Mouse (Mus musculus): ENCODE data around the gene Rbm26.

Gene Rbm26

DNA sequence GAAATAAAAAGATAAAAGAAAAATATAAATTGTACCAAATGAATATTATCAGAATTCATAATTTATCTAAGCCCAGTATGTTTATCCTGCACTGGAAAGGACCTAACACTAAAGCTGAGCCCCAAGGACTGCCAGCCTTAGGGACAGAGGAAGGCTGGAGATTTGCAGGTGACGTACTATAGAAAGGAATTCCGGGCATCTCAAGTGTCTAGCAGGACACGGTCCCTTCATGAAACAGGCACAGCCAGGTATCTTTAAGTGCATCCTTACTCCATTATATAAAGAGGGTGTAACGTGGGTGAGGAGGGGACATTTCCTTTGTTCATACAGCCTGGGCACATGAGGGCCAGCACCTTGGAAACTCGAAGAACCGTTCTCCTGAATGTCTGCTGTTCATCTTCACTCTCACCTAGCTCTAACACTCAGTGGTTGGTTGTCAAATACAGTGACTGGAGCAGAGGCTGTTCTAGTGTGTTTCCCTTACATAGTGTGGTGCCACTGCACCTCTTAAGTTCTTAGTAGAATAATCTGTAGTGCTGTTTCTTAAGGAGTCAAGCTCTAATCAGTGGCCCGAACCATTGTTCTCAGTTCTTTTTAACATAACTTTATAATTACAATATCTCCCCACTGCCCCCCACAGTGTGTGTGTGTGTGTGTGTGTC is 91.7 kb downstream of the Rbm26 start:
- DNase-seq (ENCODE audit: low spot score in 2 of 2) = no peak

- DNase-seq (ENCODE audit: low spot score in 2 of 2) = no peak
Observed at GRCm38 (mm10) chr14:105084757-105085330, 92.3 kb downstream of the Rbm26 start.

- DNase-seq (ENCODE audit: low spot score in 2 of 2) = no peak
Observed at GRCm38 (mm10) chr14:105084106-105084505, 93.0 kb downstream of the Rbm26 start.

DNA sequence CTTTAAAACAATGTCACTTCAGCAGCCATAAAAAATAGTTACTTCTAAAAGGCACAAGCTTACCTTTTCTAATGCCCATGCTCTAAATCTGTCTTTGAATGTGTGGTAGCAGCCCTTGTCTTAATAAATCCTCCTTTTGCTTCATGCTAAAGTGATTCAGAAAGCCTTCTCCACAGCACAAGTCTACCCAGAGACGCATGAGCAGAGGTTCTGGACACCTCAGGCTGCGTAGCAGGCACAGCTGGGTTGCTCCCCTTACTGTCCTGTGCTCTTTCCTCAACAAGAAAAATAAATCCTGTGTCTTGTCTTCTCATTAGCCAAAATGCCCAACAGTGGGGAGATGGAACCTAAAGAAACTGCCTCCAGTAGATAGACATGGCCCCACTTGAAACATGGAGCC is 102.4 kb downstream of the Rbm26 start:
- no peak for DNase-seq (ENCODE audit: low spot score in 2 of 2)

- no peak for DNase-seq (ENCODE audit: low spot score in 2 of 2)
Observed at GRCm38 (mm10) chr14:105074376-105074775, 102.8 kb downstream of the Rbm26 start.

DNA sequence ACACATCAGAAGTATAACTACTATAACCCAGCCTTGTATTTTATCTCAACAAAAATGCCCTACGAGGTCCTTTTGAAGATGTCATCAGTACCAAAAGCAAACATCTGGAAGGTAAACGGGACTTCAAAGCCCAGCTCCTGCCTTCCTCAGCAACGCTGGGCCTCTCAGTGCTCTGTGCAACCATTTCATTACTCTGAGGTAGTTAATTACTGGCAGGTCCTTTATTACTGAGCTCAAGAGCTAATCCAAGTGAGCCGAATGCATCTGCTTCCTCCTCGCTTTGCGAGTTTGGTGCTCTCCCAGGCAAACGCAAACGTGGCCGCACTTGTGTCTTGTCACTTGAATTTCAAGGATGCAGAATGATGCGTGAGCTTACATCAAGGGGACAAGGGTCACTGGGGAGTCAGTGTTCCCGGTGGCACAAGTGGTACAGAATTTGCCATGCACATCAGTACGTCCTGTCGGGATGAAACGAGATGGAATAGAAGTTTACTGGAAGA is 106.1 kb downstream of the Rbm26 start:
- peak in 1 of 2 experiments; percentile 27 for DNase-seq (ENCODE audit: low spot score in 2 of 2)

- DNase-seq (ENCODE audit: low spot score in 2 of 2) = no peak
Observed at GRCm38 (mm10) chr14:105070258-105071009, 106.7 kb downstream of the Rbm26 start.

DNA sequence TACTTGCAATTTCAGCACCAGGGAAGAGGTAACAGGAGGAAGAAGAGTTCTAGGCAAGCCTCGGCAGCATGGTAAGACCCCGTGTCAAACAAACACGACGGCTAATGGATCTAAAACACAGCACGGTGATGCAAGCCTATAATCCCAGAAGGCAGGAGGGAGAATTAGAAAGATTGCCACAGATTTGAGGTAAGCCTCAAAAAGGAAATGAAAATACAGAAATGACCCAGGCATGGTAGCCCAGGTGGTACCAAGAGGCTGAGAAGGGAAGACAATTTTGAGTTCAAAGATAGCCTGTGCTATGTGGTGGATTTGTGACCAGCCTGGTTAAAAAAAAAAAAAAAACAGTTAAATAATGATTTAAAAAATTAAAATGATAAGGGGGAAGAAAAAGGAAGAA is 109.1 kb downstream of the Rbm26 start:
- peak in 1 of 2 experiments; percentile 12 for DNase-seq (ENCODE audit: low spot score in 2 of 2)

- no peak for DNase-seq (ENCODE audit: low spot score in 2 of 2)
Observed at GRCm38 (mm10) chr14:105064243-105064642, 112.9 kb downstream of the Rbm26 start.

GRCm38 (mm10) chr14:105061230-105061629 is 115.9 kb downstream of the Rbm26 start:
- DNase-seq (ENCODE audit: low spot score in 2 of 2) = no peak

GRCm38 (mm10) chr14:105057934-105058333 is 119.2 kb downstream of the Rbm26 start:
- DNase-seq (ENCODE audit: low spot score in 2 of 2) = no peak
